Mouse (Mus musculus) inflammation-experienced regulatory T-cells, adult 16 weeks (primary cell): ENCODE data around the gene Def8. TPM values are rescaled to one million over a fixed set of nuclear protein-coding genes. Genes with fewer than 3 reads are reported as not detected.

ENCODE experiments used
- polyA plus RNA-seq: library from polyadenylated mRNA; unstranded; fragments of 100-300 nt; shearing (Covaris generic); gene quantifications from one replicate; pipeline ENCODE4 v1.2.1, GENCODE M21; 2017

Def8 gene
- 17.4 TPM for polyA plus RNA-seq

GRCm38 (mm10) chr8:123423441-123423840, at the start of gene Def8:
Gene Def8 (plus strand): TSS chr8:123423527.

DNA sequence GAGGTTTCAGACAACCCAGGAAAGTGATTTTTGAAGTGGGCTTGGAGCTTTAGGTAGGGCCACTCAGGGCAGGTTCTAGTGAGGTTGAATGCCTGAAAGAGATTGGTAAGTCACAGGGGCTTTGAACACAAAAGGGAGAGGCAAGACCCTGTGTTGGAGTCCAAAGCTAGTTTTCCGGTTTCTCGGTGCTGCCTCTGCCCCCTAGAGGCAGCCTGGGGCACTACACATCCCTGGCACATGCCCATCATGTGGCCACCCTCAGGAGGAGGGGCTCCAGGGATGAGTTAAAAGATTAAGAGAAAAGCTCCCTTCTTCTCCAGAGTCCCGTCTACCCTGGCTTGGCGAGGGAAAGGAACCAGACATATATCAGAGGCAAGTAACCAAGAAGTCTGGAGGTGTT, 16.5 kb upstream of the Def8 start, which contains the start of gene Mc1r:
Mc1r (plus strand) TSS at position 322 of the 400 bp plus-strand sequence.

DNA sequence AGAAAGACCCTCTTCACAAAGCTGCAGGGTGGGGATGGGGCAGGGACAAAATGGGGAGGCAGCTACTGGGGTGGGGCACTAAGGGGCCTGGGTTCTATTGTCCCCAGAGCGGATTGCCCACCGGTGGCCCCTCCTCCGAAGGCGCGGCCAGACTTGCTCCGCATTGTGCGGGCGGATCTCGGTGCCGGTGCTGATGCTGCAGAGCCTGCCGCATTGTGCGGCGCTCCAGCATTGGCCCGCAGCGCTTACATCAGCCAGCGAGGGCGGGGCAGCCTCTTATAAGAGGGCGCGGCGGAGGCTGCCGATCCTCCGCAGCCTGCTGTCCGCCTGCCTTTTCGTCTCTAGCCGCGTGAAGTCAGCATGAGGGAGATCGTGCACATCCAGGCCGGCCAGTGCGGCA, 12.1 kb upstream of the Def8 start, which contains the start of gene Tubb3:
Tubb3 (plus strand) TSS at position 179 of the 400 bp plus-strand sequence.

DNA sequence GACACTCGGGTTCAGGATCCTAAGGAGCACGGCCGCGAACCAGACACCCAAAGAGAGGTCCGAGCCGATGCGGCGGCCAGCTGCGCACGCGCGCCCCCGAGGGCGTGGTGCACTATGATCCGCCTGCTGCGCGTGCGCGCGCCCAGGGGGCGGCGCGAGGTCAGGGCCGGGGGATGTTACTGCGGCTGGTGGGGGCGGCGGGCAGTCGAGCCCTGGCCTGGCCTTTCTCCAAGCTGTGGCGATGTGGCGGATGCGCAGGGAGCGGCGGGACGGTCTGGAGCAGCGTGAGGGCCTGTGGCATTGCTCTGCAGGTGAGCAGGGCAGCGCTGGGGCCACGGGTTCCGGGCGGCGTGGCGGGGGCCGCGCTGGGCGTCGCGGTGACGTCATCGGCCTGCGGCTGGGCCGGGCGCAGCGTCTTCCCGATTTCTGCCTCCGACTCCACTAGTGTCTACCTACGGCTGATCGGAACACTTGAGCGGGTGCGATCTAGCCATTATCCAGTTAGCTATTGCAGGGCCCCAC, 54.5 kb downstream of the Def8 start, which contains the start of gene Afg3l1:
Afg3l1 (plus strand) TSS at position 167 of the 522 bp plus-strand sequence.

Other genes with a start within 250 kb of the Def8 start
- not detected for gene Dpep1, start 237.3 kb upstream of the Def8 start, polyA plus RNA-seq
- 266 TPM for gene Chmp1a, start 210.8 kb upstream of the Def8 start, polyA plus RNA-seq
- gene Spata33, start 210.7 kb upstream of the Def8 start, polyA plus RNA-seq, result not detected
- 27.9 TPM for gene Cdk10, start 198.7 kb upstream of the Def8 start, polyA plus RNA-seq
- gene Spata2l, start 187.3 kb upstream of the Def8 start, polyA plus RNA-seq, result 12.4 TPM
- gene Zfp276, start 169.3 kb upstream of the Def8 start, polyA plus RNA-seq, result 31.9 TPM
- gene Vps9d1, start 169.2 kb upstream of the Def8 start, polyA plus RNA-seq, result 21.4 TPM
- 13.9 TPM for gene Fanca, start 105.0 kb upstream of the Def8 start, polyA plus RNA-seq
- not detected for gene Spire2, start 90.8 kb upstream of the Def8 start, polyA plus RNA-seq
- gene Tcf25, start 49.8 kb upstream of the Def8 start, polyA plus RNA-seq, result 350 TPM
- gene Mc1r, start 16.4 kb upstream of the Def8 start, polyA plus RNA-seq, result not detected
- not detected for gene Tubb3, start 12.1 kb upstream of the Def8 start, polyA plus RNA-seq
- gene Afg3l1, start 54.4 kb downstream of the Def8 start, polyA plus RNA-seq, result 82.0 TPM
- 0.35 TPM for gene Dbndd1, start 91.9 kb downstream of the Def8 start, polyA plus RNA-seq
- 10.0 TPM for gene Gas8, start 95.3 kb downstream of the Def8 start, polyA plus RNA-seq
- gene Rhou, start 230.4 kb downstream of the Def8 start, polyA plus RNA-seq, result not detected